Mouse (Mus musculus) thymus, adult 2 months (tissue): ENCODE data around the gene Pycard.

Source experiments
- CTCF ChIP-seq: fragments of 200-500 bp; IDR thresholded peaks from 2 replicates; pipeline ENCODE4 v1.5.1; 2012; ENCODE audit warnings: mild to moderate bottlenecking, control low read depth, low read length, moderate library complexity, borderline replicate concordance; ENCODE audit not compliant: control insufficient read depth, poor library complexity, insufficient read depth; ENCODE audit errors: extremely low read depth
- POLR2A ChIP-seq: fragments of 200-500 bp; IDR thresholded peaks from 2 replicates; pipeline ENCODE4 v1.6.1; 2012; ENCODE audit warnings: mild to moderate bottlenecking, low read length, control low read depth, moderate library complexity; ENCODE audit not compliant: control insufficient read depth, poor library complexity, insufficient read depth; ENCODE audit errors: extremely low read depth

DNA sequence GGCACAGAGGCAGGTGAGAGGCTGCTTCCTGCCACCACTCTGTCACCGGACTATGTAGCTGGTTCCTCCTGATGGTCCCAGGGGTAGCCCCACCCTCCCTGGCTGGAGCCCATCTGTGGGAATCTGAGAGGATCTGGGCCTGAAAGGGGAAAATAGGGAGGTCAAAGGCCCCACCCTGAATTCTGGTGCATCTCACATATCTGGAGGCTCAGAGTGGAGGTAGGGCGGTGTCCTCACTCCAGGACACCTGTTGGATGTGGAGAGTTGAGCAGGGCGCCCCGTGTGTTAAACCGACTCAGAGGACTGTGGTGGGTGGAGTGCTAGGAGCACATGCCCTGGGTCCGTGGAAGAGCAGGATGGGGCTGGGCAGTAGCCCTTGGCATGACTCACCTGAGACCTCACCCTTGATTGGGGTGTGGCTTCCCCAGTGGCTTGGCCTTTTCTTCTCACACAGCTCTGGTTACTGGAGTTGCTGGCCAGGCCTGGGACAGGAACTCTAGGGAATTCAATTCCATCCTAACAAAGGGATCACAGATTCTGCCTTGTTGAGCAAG lies 47.1 kb downstream of the Pycard start, which contains the start of gene Prss36:
- TF ChIP-seq POLR2A (no peak), CTCF (no peak)
